Mouse (Mus musculus) E14TG2a.4 (cell line): ENCODE data around the gene Mark1.

Source experiments
- CTCF ChIP-seq: conservative IDR thresholded peaks from 2 replicates; pipeline ENCODE4 v1.5.1; 2014; ENCODE audit warnings: low read length
- NANOG ChIP-seq: IDR thresholded peaks from 2 replicates; pipeline ENCODE4 v1.6.1; 2014; ENCODE audit warnings: borderline replicate concordance, low read length, mixed read lengths

DNA sequence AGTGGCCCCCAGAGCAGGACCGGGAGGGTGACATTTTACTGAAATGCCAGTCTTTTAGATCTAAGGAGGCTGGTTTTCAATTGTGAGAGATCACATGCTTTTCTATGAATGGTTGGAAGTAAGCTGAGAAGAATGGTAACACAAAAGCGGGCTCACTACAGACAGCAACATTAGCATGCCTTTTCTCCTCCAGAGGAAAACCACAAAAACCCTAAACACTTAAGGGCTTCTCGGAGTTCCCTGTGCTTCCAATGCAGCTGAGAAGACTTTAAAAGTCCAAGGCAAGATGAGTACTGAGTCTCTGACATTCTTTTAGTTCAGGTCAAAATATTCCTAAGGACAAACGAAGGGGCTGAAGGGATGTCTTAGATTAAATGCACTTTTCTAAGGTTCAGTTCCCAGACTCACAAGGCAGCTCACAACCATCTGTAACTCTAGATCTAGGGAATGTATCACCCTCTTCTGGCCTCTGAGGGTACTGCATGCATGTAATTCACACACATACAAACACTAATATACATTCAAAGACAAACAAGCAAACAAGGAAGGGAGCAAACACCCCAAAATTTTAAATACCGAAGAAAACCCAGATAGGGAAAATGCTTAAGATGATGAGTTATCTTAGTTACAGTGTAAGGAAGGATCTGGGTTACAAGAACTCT, 81.0 kb downstream of the Mark1 start:
- TF ChIP-seq CTCF (peak; percentile 81), NANOG (no peak)
